Mouse (Mus musculus): ENCODE measurements around the gene Gm5926.
"Not testable (repeated sequence)": the region's sequence is repeated elsewhere in the genome, so short reads cannot be mapped to it uniquely, and the experiment has no call there.

- TF ChIP-seq CTCF (IDR thresholded peaks at IDR 0.05; ENCODE audit: extremely low read depth, insufficient read depth, insufficient read length, insufficient replicate concordance); POLR2A (IDR thresholded peaks at IDR 0.05; ENCODE audit: low read depth, low read length): not testable (repeated sequence)
Observed at GRCm38 (mm10) chrX:32601008-32601407, 49.5 kb upstream of the Gm5926 start.

All from spleen, adult 2 months (tissue).